Comparison of ENCODE assay signal across 9 mouse cellular contexts in the genomic region with DNA sequence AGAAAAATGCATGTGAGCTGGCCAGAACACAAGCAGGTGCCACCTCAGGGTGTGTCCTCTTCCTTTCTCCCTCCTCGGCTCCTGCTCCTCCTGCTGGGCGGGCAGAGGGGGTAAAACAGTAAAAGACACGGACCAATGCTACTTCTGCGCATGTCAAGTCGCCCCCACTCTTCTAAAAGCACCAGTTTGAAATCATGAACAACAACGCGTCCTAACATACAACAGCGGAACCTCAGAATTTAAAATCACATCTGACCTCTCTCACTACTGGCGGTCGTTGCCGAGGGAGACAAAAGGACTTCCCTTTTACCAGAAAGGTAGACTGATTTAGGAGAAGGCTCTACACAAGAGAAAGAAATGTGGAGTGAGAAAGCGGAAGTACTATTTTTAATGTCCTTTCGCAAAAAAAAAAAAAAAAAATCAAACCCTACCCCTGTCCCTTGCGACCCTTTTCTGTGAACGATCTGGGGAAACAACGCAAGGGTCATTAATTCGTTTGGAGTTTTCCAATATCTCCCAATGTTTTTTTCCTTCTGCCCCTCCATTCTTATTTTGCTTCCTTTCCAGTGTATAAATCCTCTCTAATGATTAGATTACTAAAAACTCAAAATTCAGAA. TPM values are rescaled to one million over a fixed set of nuclear protein-coding genes. Genes with fewer than 3 reads are reported as not detected.
DNase-seq lines count a peak whose midpoint lies in the region; ATAC-seq lines count a peak whose summit lies in the region.
"Had no signal": no experiment of that assay in that cellular context is flagged by ENCODE, and none has a peak within 500 bp of the region (broad histone marks: within the 10 kb centered on the region; RNA-seq: fewer than 3 reads in every experiment).

No protein-coding gene starts in this region.

- ATAC-seq in hematopoietic stem cell, adult 5-6 weeks (replicated peaks in 1 of 2; ENCODE audit: insufficient read depth in 1 of 2, low FRiP score in 2 of 2, low TSS enrichment in 1 of 2, low read depth in 1 of 2, poor library complexity in 2 of 2, severe bottlenecking in 2 of 2): peak; percentile 57 to 65
- ATAC-seq: Patski had no signal

- intact Hi-C loops in heart, postnatal 14 days (cut with DNase I): loop anchor here (5.0 kb wide), 1 partner anchor 44 kb away; no protein-coding TSS in a partner anchor

- peak; percentile 35 to 43 for DNase-seq in spleen, adult 18-20 months
- no peak for DNase-seq in spleen, adult 12 weeks (ENCODE audit: low spot score)
- peak; percentile 76 for DNase-seq in naive thymus-derived CD4-positive, alpha-beta T cell, adult 2 months (ENCODE audit: low read depth)
- no peak for DNase-seq in embryo, embryonic 9.5 days (ENCODE audit: extremely low spot score)
- DNase-seq in heart, postnatal 4 days: no peak
- DNase-seq in heart, postnatal 14 days: no peak
- DNase-seq in gastrocnemius, postnatal 4 days (ENCODE audit: low spot score in 2 of 2): no peak

RNA-seq across cellular contexts. Expression of a gene that starts 7.7 kb away (rescaled TPM):
- 58.3 and 66.5 TPM in 2 replicates for total RNA-seq in hematopoietic stem cell, adult 5-6 weeks (2017)
- 10 to 100 TPM; 24.3 to 25.7 TPM for total RNA-seq in heart, postnatal 4 days (2021)
- 10 to 100 TPM; 28.7 to 29.2 TPM for total RNA-seq in heart, postnatal 14 days (2021)
- 10 to 100 TPM; 47.0 to 51.5 TPM for total RNA-seq in gastrocnemius, postnatal 4 days (2021)

Comparison
In these comparisons a context has a peak if more than half of its experiments do, and no peak if none do; other contexts are left out.
1. DNase-seq: peak in spleen, adult 18-20 months (2 of 2) and naive thymus-derived CD4-positive, alpha-beta T cell, adult 2 months (single experiment); none in spleen, adult 12 weeks (single experiment), embryo, embryonic 9.5 days (single experiment), heart, postnatal 4 days (single experiment), heart, postnatal 14 days (0 of 2) and gastrocnemius, postnatal 4 days (0 of 2).